Comparison of ENCODE assay signal across 9 mouse cellular contexts in the genomic region with DNA sequence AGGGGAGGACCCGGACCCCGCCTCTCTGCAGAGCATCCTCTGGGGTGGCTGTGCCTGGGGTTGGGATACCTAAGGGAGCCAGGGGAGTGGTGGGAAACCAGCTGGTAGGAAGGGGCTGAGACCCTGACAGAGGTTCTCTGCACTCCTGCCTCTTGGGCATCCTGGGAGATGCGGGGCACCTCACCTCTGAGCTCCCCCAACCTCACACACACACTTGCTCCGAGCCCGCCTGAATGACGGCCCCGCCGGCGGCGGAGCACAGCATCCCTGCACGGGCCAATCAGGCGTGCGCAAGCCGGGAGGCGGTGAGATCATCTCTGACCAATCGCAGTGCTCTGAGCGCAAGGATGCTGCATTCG. TPM values are rescaled to one million over a fixed set of nuclear protein-coding genes. Genes with fewer than 3 reads are reported as not detected.
DNase-seq lines count a peak whose midpoint lies in the region; ATAC-seq lines count a peak whose summit lies in the region.
"Had no signal": no experiment of that assay in that cellular context is flagged by ENCODE, and none has a peak within 500 bp of the region (broad histone marks: within the 10 kb centered on the region; RNA-seq: fewer than 3 reads in every experiment).

No protein-coding gene starts in this region.

- H3K9ac ChIP-seq in embryonic facial prominence, embryonic 13.5 days = no peak overlapping the region
- no peak overlapping the region for H3K9ac ChIP-seq in intestine, embryonic 15.5 days
- no peak overlapping the region for H3K9ac ChIP-seq in liver, embryonic 13.5 days
- 0 out of 2 replicates have a peak overlapping the region, but pooled peaks have one; percentile 45 for H3K9ac ChIP-seq in stomach, embryonic 15.5 days

- 2% methylated on average over 18 of the region's 18 CpGs for WGBS in embryonic facial prominence, embryonic 13.5 days
- 18% methylated on average over 18 of the region's 18 CpGs for WGBS in intestine, embryonic 15.5 days
- 69% methylated on average over 18 of the region's 18 CpGs for WGBS in liver, embryonic 13.5 days (ENCODE audit: insufficient replicate concordance)
- 25% methylated on average over 18 of the region's 18 CpGs for WGBS in stomach, embryonic 15.5 days

- no peaks in the 10 kb centered on the region for H3K9me3 ChIP-seq in embryonic facial prominence, embryonic 13.5 days
- H3K9me3 ChIP-seq in intestine, embryonic 15.5 days = no peaks in the 10 kb centered on the region
- no peaks in the 10 kb centered on the region for H3K9me3 ChIP-seq in liver, embryonic 13.5 days (replicated peaks)
- H3K9me3 ChIP-seq in stomach, embryonic 15.5 days = no peaks in the 10 kb centered on the region

- peak; percentile 27; the same call in 1 of the 2 replicates for ATAC-seq in embryonic facial prominence, embryonic 13.5 days (ENCODE audit: insufficient number of reproducible peaks, insufficient read depth, low FRiP score, low TSS enrichment, low read depth)
- peak; percentile 41 for ATAC-seq in intestine, embryonic 15.5 days
- no peak for ATAC-seq in liver, embryonic 13.5 days (ENCODE audit: low read depth)
- ATAC-seq in stomach, embryonic 15.5 days (ENCODE audit: insufficient read depth, low FRiP score, low read depth) = peak; percentile 16; the same call in 1 of the 2 replicates

- peak; percentile 80 for DNase-seq in layer of hippocampus, adult 11-12 months (ENCODE audit: low spot score)
- DNase-seq in layer of hippocampus, adult 9-10 months (ENCODE audit: low spot score) = no peak
- DNase-seq in liver, embryonic 13.5 days = no peak
- DNase-seq in gastrocnemius, adult 8-10 months (ENCODE audit: low spot score in 2 of 2) = no peak
- DNase-seq in spleen, adult 12 weeks (ENCODE audit: low spot score) = no peak

- no peak overlapping the region for H3K27ac ChIP-seq in embryonic facial prominence, embryonic 13.5 days
- H3K27ac ChIP-seq in intestine, embryonic 15.5 days = no peak overlapping the region
- no peak overlapping the region for H3K27ac ChIP-seq in liver, embryonic 13.5 days
- no peak overlapping the region for H3K27ac ChIP-seq in stomach, embryonic 15.5 days

- H3K4me1 ChIP-seq in embryonic facial prominence, embryonic 13.5 days = peaks cover 20% of the 10 kb centered on the region
- peaks cover 19% of the 10 kb centered on the region for H3K4me1 ChIP-seq in intestine, embryonic 15.5 days (replicated peaks)
- H3K4me1 ChIP-seq in liver, embryonic 13.5 days (replicated peaks) = peaks cover 10% of the 10 kb centered on the region
- peaks cover 13% of the 10 kb centered on the region for H3K4me1 ChIP-seq in stomach, embryonic 15.5 days

- H3K36me3 ChIP-seq in embryonic facial prominence, embryonic 13.5 days = peaks cover 26% of the 10 kb centered on the region
- 0 out of 2 replicates have a peak, but pooled peaks cover 6% of the 10 kb centered on the region for H3K36me3 ChIP-seq in intestine, embryonic 15.5 days
- no peaks in the 10 kb centered on the region for H3K36me3 ChIP-seq in liver, embryonic 13.5 days
- H3K36me3 ChIP-seq in stomach, embryonic 15.5 days = peaks cover 7% of the 10 kb centered on the region; the same call in 1 of the 2 replicates

- peaks cover 32% of the 10 kb centered on the region for H3K27me3 ChIP-seq in embryonic facial prominence, embryonic 13.5 days
- H3K27me3 ChIP-seq in intestine, embryonic 15.5 days (replicated peaks) = peaks cover 30% of the 10 kb centered on the region
- H3K27me3 ChIP-seq in liver, embryonic 13.5 days = peaks cover 28% of the 10 kb centered on the region
- H3K27me3 ChIP-seq in stomach, embryonic 15.5 days (replicated peaks) = peaks cover 15% of the 10 kb centered on the region

- peak overlapping the region; percentile 48 for H3K4me3 ChIP-seq in embryonic facial prominence, embryonic 13.5 days
- peak overlapping the region; percentile 47 for H3K4me3 ChIP-seq in intestine, embryonic 15.5 days (replicated peaks)
- H3K4me3 ChIP-seq in liver, embryonic 13.5 days (replicated peaks) = no peak overlapping the region
- peak overlapping the region; percentile 47; the same call in 1 of the 2 replicates for H3K4me3 ChIP-seq in stomach, embryonic 15.5 days (replicated peaks)

- H3K4me2 ChIP-seq in embryonic facial prominence, embryonic 13.5 days = peak overlapping the region; percentile 91
- H3K4me2 ChIP-seq in intestine, embryonic 15.5 days (replicated peaks) = peak overlapping the region; percentile 94
- 0 out of 2 replicates have a peak overlapping the region, but pooled peaks have one; percentile 61 for H3K4me2 ChIP-seq in liver, embryonic 13.5 days
- H3K4me2 ChIP-seq in stomach, embryonic 15.5 days = peak overlapping the region; percentile 89

RNA-seq across cellular contexts. Expression of gene 6330409D20Rik, which starts 1.3 kb away (rescaled TPM):
- 0.34 and 0.58 TPM in 2 replicates for polyA plus RNA-seq in embryonic facial prominence, embryonic 13.5 days (2015; fragmentation: Nextera tagmentation; extraction: Ambion mirVana)
- polyA plus RNA-seq in intestine, embryonic 15.5 days (2015; fragmentation: Nextera tagmentation; extraction: Ambion mirVana) = 0.13 and 0.34 TPM in 2 replicates
- 0.15 TPM in 1 of 2 replicates, not detected in the other for polyA plus RNA-seq in liver, embryonic 13.5 days (2015; fragmentation: Nextera tagmentation; extraction: Ambion mirVana)
- 0.27 and 0.45 TPM in 2 replicates for polyA plus RNA-seq in stomach, embryonic 15.5 days (2015; fragmentation: Nextera tagmentation; extraction: Ambion mirVana)
- not detected for total RNA-seq in gastrocnemius, adult 8-10 months (2022)
- polyA plus RNA-seq: liver, embryonic 16.5 days had no signal

RNA-seq across cellular contexts. Expression of gene Tor2a, which starts 14.9 kb away (rescaled TPM):
- 65.1 and 72.3 TPM in 2 replicates for polyA plus RNA-seq in embryonic facial prominence, embryonic 13.5 days (2015; fragmentation: Nextera tagmentation; extraction: Ambion mirVana)
- polyA plus RNA-seq in intestine, embryonic 15.5 days (2015; fragmentation: Nextera tagmentation; extraction: Ambion mirVana) = 61.4 and 64.2 TPM in 2 replicates
- polyA plus RNA-seq in liver, embryonic 13.5 days (2015; fragmentation: Nextera tagmentation; extraction: Ambion mirVana) = 30.1 TPM in 2 replicates
- polyA plus RNA-seq in stomach, embryonic 15.5 days (2015; fragmentation: Nextera tagmentation; extraction: Ambion mirVana) = 63.8 and 68.5 TPM in 2 replicates
- 1 to 10 TPM; 4.3 to 5.1 (median 4.6) TPM for total RNA-seq in gastrocnemius, adult 8-10 months (2022)

RNA-seq across cellular contexts. Expression of gene Sh2d3c, which starts 21.3 kb away (rescaled TPM):
- polyA plus RNA-seq in embryonic facial prominence, embryonic 13.5 days (2015; fragmentation: Nextera tagmentation; extraction: Ambion mirVana) = 19.4 and 21.8 TPM in 2 replicates
- 27.8 and 28.6 TPM in 2 replicates for polyA plus RNA-seq in intestine, embryonic 15.5 days (2015; fragmentation: Nextera tagmentation; extraction: Ambion mirVana)
- polyA plus RNA-seq in liver, embryonic 13.5 days (2015; fragmentation: Nextera tagmentation; extraction: Ambion mirVana) = 5.4 and 5.6 TPM in 2 replicates
- polyA plus RNA-seq in stomach, embryonic 15.5 days (2015; fragmentation: Nextera tagmentation; extraction: Ambion mirVana) = 26.2 and 28.6 TPM in 2 replicates
- total RNA-seq in gastrocnemius, adult 8-10 months (2022) = 1 to 10 TPM; 3.3 to 6.6 (median 6.1) TPM

RNA-seq across cellular contexts. Expression of gene Cdk9, which starts 29.3 kb away (rescaled TPM):
- polyA plus RNA-seq in embryonic facial prominence, embryonic 13.5 days (2015; fragmentation: Nextera tagmentation; extraction: Ambion mirVana) = 102 and 114 TPM in 2 replicates
- 95.7 and 99.6 TPM in 2 replicates for polyA plus RNA-seq in intestine, embryonic 15.5 days (2015; fragmentation: Nextera tagmentation; extraction: Ambion mirVana)
- polyA plus RNA-seq in liver, embryonic 13.5 days (2015; fragmentation: Nextera tagmentation; extraction: Ambion mirVana) = 60.4 TPM in 2 replicates
- 89.8 and 91.4 TPM in 2 replicates for polyA plus RNA-seq in stomach, embryonic 15.5 days (2015; fragmentation: Nextera tagmentation; extraction: Ambion mirVana)
- total RNA-seq in gastrocnemius, adult 8-10 months (2022) = 10 to 100 TPM; 17.0 to 22.2 (median 20.8) TPM

RNA-seq across cellular contexts. Expression of gene Ttc16, which starts 33.3 kb away (rescaled TPM):
- 0.21 and 0.29 TPM in 2 replicates for polyA plus RNA-seq in embryonic facial prominence, embryonic 13.5 days (2015; fragmentation: Nextera tagmentation; extraction: Ambion mirVana)
- polyA plus RNA-seq in intestine, embryonic 15.5 days (2015; fragmentation: Nextera tagmentation; extraction: Ambion mirVana) = 0.18 and 0.29 TPM in 2 replicates
- polyA plus RNA-seq in liver, embryonic 13.5 days (2015; fragmentation: Nextera tagmentation; extraction: Ambion mirVana) = 0.07 and 0.13 TPM in 2 replicates
- polyA plus RNA-seq in stomach, embryonic 15.5 days (2015; fragmentation: Nextera tagmentation; extraction: Ambion mirVana) = 0.23 and 0.41 TPM in 2 replicates
- under 1 TPM in 1 of 4 experiments, not detected in 3; 0.09 TPM for total RNA-seq in gastrocnemius, adult 8-10 months (2022)
